Comparison of ENCODE assay signal across 19 mouse cellular contexts in the genomic region with DNA sequence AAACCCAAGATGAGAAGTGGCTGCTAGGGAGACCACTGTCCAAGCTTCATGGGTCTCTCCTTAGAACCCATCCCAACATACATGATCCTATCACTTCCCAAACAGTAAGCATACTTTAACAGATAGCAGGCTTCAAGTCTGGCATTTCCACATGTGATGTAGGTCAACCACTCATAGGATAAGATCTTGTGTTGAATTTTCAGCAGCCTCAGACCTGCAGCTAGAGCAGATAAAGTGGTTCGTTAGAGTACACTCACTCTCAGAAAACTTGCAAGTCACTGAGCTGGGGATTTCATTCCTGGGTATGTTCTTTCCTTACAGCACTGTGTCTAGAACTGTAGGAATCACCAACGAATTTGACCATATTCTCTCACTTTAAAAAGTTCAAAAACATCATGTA.
"Had no signal": no experiment of that assay in that cellular context is flagged by ENCODE, and none has a peak within 500 bp of the region (broad histone marks: within the 10 kb centered on the region; RNA-seq: fewer than 3 reads in every experiment).

No protein-coding gene starts in this region.

- H3K9me3 ChIP-seq: liver, embryonic 15.5 days; lung, embryonic 15.5 days; midbrain, embryonic 12.5 days; midbrain, embryonic 15.5 days; neural tube, embryonic 12.5 days had no signal

- DNase-seq: liver, postnatal 0 days; lung, adult 2 months; lung, postnatal 14 days; lung, postnatal 36 days; retina, postnatal 1 day; right cerebral cortex, adult 18-20 months; right cerebral cortex, postnatal 25 days; right cerebral cortex, postnatal 4 days; spleen, adult 18-20 months; thymus, adult 18-20 months; thymus, postnatal 14 days; thymus, postnatal 36 days had no signal

- H3K4me1 ChIP-seq: liver, embryonic 15.5 days; lung, embryonic 15.5 days; midbrain, embryonic 12.5 days; midbrain, embryonic 15.5 days; neural tube, embryonic 12.5 days had no signal

- H3K27me3 ChIP-seq: liver, embryonic 15.5 days; lung, embryonic 15.5 days; midbrain, embryonic 12.5 days; midbrain, embryonic 15.5 days; neural tube, embryonic 12.5 days had no signal

- ATAC-seq: liver, postnatal 0 days; lung, postnatal 0 days; midbrain, embryonic 15.5 days had no signal

- H3K4me2 ChIP-seq: liver, embryonic 15.5 days; lung, embryonic 15.5 days; midbrain, embryonic 12.5 days; midbrain, embryonic 15.5 days; neural tube, embryonic 12.5 days had no signal

- H3K27ac ChIP-seq: liver, embryonic 15.5 days; lung, embryonic 15.5 days; macrophage; midbrain, embryonic 12.5 days; midbrain, embryonic 15.5 days; neural tube, embryonic 12.5 days had no signal

- H3K36me3 ChIP-seq: liver, embryonic 15.5 days; lung, embryonic 15.5 days; midbrain, embryonic 12.5 days; midbrain, embryonic 15.5 days; neural tube, embryonic 12.5 days had no signal

- H3K9ac ChIP-seq: liver, embryonic 15.5 days; liver, postnatal 0 days; lung, embryonic 15.5 days; midbrain, embryonic 12.5 days; midbrain, embryonic 15.5 days; neural tube, embryonic 12.5 days had no signal

- H3K4me3 ChIP-seq: liver, embryonic 15.5 days; lung, embryonic 15.5 days; midbrain, embryonic 12.5 days; midbrain, embryonic 15.5 days; neural tube, embryonic 12.5 days had no signal
